Mouse (Mus musculus) thymus, adult 2 months (tissue): ENCODE results near the gene Gse1. TPM values are rescaled to one million over a fixed set of nuclear protein-coding genes. Genes with fewer than 3 reads are reported as not detected.

Experiments used
- DNase-seq: peaks from one replicate; pipeline ENCODE4 v3.0.0; 2021
- H3K27ac ChIP-seq: fragments of 200-500 bp; 2 replicates; pipeline ENCODE4 v1.5.1; 2012; ENCODE audit warnings: low read length, control low read depth; ENCODE audit not compliant: control insufficient read depth, insufficient read depth
- H3K27me3 ChIP-seq: fragments of 200-500 bp; 2 replicates; pipeline ENCODE4 v1.6.1; 2012; ENCODE audit warnings: mild to moderate bottlenecking, low read length, moderate library complexity, mixed read lengths; ENCODE audit not compliant: control insufficient read depth, insufficient read depth
- H3K36me3 ChIP-seq: fragments of 200-500 bp; 2 replicates; pipeline ENCODE4 v1.6.1; 2012; ENCODE audit warnings: mild to moderate bottlenecking, low read length, moderate library complexity; ENCODE audit not compliant: control insufficient read depth, insufficient read depth
- H3K4me1 ChIP-seq: fragments of 200-500 bp; replicated peaks from 2 replicates; pipeline ENCODE4 v1.6.1; 2012; ENCODE audit warnings: low read length; ENCODE audit not compliant: control insufficient read depth, insufficient read depth
- H3K4me3 ChIP-seq: fragments of 200-500 bp; 2 replicates; pipeline ENCODE4 v1.5.1; 2012; ENCODE audit warnings: mild to moderate bottlenecking, low read length, control low read depth, moderate library complexity; ENCODE audit not compliant: control insufficient read depth, insufficient read depth
- CTCF ChIP-seq: fragments of 200-500 bp; IDR thresholded peaks from 2 replicates; pipeline ENCODE4 v1.5.1; 2012; ENCODE audit warnings: mild to moderate bottlenecking, control low read depth, low read length, moderate library complexity, borderline replicate concordance; ENCODE audit not compliant: control insufficient read depth, poor library complexity, insufficient read depth; ENCODE audit errors: extremely low read depth
- POLR2A ChIP-seq: fragments of 200-500 bp; IDR thresholded peaks from 2 replicates; pipeline ENCODE4 v1.6.1; 2012; ENCODE audit warnings: mild to moderate bottlenecking, low read length, control low read depth, moderate library complexity; ENCODE audit not compliant: control insufficient read depth, poor library complexity, insufficient read depth; ENCODE audit errors: extremely low read depth
- WGBS: fragments of 180-500 bp; shearing (Covaris S2); methylation state at CpG from one replicate; pipeline ENCODE4 v1.1.7; 2018; 5-methylcytosine and 5-hydroxymethylcytosine counted together
- polyA plus RNA-seq: library from polyadenylated mRNA; depleted of rRNA; stranded (reverse); fragments of >200 nt; gene quantifications from 2 replicates; pipeline ENCODE4 v1.2.3, GENCODE M21; 2012

Gse1 gene
- polyA plus RNA-seq, 1 experiment = 202 TPM

DNA sequence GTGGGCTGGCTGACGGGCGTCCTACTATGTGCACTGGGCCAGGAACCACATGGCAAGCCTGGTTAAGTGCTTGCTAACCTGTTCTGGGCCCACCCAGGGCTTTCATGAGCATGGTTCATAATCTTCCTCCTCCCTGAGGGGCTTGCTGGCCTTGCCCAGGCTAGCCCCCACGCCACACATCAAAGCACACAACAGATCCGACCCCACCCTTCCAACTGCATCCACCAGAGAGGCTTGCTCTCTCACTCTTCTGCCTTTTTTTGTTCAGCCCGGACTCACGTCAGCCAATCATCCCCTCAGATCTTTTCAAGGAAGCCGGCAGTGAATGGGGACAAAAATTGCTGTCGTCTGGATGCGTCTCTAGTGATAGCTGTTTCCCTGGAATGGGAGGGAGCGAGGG lies 112.9 kb downstream of the Gse1 start:
- H3K4me1 ChIP-seq = peaks cover 30% of the 10 kb centered on the region
- TF ChIP-seq CTCF (no peak), POLR2A (no peak)
- H3K27ac ChIP-seq = no peak overlapping the region
- no peak overlapping the region for H3K4me3 ChIP-seq
- no peak for DNase-seq
- no peaks in the 10 kb centered on the region for H3K27me3 ChIP-seq
- no peaks in the 10 kb centered on the region for H3K36me3 ChIP-seq
- WGBS = 96% methylated on average over 10 of the region's 10 CpGs

DNA sequence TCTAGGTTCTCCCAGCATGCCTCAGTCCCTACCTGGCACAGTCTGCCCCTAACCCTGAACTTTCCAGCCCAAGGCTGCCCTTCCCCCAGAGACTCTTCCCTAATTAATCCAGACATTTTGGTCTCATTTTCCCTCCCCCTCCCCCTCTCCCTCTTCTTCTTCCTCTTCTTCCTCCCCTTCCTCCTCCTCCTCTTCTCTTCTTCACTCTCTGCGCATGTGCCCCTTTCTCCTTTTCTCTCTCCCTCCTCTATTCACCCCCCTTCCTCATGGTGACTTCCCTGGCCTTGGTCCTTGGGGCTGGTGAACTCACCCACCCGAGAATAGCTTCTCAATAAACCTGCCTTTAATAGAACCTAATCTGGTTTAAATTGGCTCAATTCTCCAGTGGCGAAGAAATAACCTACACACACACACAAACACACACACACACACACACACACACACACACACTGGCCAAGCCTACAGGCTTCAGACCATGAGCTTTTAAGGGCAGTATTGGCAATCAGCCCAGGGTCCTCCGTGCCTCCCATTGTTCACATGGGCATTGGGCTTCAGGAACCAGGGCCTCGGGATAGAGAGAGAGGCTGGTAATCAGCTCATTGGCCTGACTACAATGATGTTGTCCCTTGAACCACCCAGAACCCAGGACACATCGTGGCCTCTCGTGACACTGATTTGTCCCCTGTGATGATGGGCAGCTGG lies 114.7 kb downstream of the Gse1 start:
- TF ChIP-seq POLR2A (no peak), CTCF (no peak)
- H3K27me3 ChIP-seq = no peaks in the 10 kb centered on the region
- no peaks in the 10 kb centered on the region for H3K36me3 ChIP-seq
- peaks cover 18% of the 10 kb centered on the region for H3K4me1 ChIP-seq
- DNase-seq = no peak
- no peak overlapping the region for H3K27ac ChIP-seq
- 59% methylated on average over 7 of the region's 7 CpGs for WGBS
- no peak overlapping the region for H3K4me3 ChIP-seq

DNA sequence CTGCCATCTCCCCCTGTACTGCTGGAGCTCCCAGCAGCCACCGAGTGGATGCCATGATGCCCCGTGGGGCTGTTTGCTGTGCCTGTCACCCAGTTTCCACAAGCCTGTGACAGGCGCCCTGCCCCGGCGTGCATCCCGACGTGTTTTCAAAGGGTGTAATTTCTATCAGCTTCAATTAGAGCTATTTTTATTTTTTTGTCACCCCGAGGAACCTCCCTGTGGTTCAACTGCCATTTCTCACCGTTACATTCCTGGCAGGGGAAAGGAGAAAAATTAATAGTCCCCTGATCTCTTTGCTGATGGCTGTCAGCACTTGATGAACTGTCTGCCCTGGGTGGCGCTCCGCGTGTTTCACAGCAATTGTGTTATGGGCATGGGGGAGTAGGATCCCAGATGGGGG lies 115.3 kb downstream of the Gse1 start:
- Histone ChIP-seq H3K36me3 (no peaks in the 10 kb centered on the region), H3K27ac (no peak overlapping the region), H3K4me1 (peaks cover 18% of the 10 kb centered on the region), H3K4me3 (no peak overlapping the region), H3K27me3 (no peaks in the 10 kb centered on the region)
- WGBS = 14% methylated on average over 12 of the region's 12 CpGs
- TF ChIP-seq CTCF (no peak), POLR2A (no peak)
- no peak for DNase-seq

DNA sequence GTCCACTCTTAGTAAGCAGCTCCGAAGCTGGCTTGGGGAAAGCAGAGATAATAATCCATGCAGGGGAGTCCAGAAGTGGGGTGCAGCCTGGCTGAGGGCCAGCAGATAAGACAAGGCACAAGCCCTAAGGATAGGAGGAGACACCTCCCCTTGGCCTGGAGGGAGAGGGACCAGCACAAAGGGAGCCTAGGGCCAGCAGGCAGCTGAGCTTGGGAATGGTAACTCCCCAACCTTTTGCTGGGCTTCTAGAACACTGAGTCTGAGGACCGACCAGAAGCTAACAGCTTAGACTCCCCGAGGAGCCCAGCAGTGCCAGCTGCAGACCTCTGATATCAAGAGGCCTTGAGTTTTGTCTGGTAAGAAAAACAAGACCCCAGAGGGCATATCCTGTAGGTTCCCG lies 115.9 kb downstream of the Gse1 start:
- H3K4me3 ChIP-seq = no peak overlapping the region
- TF ChIP-seq POLR2A (no peak), CTCF (no peak)
- 4% methylated on average over 4 of the region's 4 CpGs for WGBS
- H3K4me1 ChIP-seq = peaks cover 18% of the 10 kb centered on the region
- H3K27ac ChIP-seq = no peak overlapping the region
- H3K27me3 ChIP-seq = no peaks in the 10 kb centered on the region
- DNase-seq = no peak
- H3K36me3 ChIP-seq = no peaks in the 10 kb centered on the region

DNA sequence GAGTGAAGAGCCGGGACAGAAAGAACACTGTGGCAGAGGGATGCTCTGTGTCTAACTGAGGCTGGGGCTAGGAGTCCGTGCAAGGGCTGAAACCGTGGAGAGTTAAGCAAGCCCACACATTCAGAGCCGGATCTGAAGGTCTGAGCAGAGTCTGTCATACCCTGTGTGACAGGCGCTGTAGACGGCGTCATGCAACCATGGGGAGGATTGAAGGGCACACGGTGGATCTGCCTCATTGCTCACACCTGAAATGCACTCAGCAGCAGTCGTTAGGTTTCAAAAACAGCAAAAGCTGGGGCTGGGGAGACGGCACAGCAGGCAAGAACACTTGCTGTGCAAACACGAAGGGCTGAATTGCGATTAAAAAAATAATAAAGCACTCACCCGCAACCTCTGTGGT lies 116.3 kb downstream of the Gse1 start:
- DNase-seq = no peak
- Histone ChIP-seq H3K27me3 (no peaks in the 10 kb centered on the region), H3K4me3 (no peak overlapping the region), H3K4me1 (peaks cover 18% of the 10 kb centered on the region), H3K36me3 (no peaks in the 10 kb centered on the region), H3K27ac (no peak overlapping the region)
- 29% methylated on average over 13 of the region's 13 CpGs for WGBS
- TF ChIP-seq CTCF = no peak
- no peak for TF ChIP-seq POLR2A

DNA sequence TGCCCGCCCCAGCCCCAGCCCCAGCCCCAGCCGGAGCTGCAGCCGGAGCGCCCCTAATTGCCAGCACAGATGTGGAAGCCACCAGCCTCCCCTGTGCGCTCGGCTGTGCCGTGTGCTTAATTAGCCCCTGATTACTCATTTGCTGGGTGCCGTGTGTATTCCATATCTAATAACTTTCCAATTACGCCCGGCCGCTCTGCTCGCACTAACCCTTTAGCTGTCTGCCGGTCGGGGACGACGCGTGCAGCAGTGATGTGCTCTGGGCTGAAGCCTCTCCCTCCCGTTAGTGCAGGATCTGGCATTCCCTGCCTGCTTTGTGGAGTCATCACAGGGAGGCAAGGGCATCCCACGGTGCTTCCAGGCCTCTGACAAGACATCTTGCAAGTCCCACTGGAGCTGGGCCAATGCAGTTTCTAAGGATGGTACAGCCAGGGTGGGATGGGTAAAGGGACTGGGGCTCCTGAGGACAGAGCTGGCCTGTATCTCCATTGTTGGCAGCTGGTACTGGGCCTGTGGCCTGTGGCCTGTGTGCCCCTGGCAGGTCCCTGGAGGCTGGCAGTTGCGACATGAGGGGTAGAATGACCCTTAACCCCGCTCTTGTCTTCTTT lies 119.6 kb downstream of the Gse1 start:
- no peak for DNase-seq
- Histone ChIP-seq H3K27ac (no peak overlapping the region), H3K36me3 (no peaks in the 10 kb centered on the region), H3K4me1 (peaks cover 36% of the 10 kb centered on the region), H3K4me3 (no peak overlapping the region), H3K27me3 (no peaks in the 10 kb centered on the region)
- TF ChIP-seq POLR2A (no peak), CTCF (no peak)
- 97% methylated on average over 21 of the region's 21 CpGs for WGBS
